Mouse (Mus musculus): Measurements from ENCODE around the gene Tmem107.

Gene Tmem107

GRCm38 (mm10) chr11:69074776-69075069 is 4.1 kb downstream of the Tmem107 start:
- no peak for DNase-seq (ENCODE audit: low read depth)

- no peak for DNase-seq (ENCODE audit: low read depth)
Measured at GRCm38 (mm10) chr11:69075764-69076479, 5.3 kb downstream of the Tmem107 start.

- DNase-seq (ENCODE audit: low read depth): no peak
Measured at GRCm38 (mm10) chr11:69076572-69076971, 6.0 kb downstream of the Tmem107 start.

GRCm38 (mm10) chr11:69077316-69077715 is 6.7 kb downstream of the Tmem107 start:
- DNase-seq (ENCODE audit: low read depth): no peak

GRCm38 (mm10) chr11:69078041-69078440 is 7.4 kb downstream of the Tmem107 start:
- DNase-seq (ENCODE audit: low read depth): no peak

- no peak for DNase-seq (ENCODE audit: low read depth)
Measured at GRCm38 (mm10) chr11:69078805-69079438, 8.3 kb downstream of the Tmem107 start.

- DNase-seq (ENCODE audit: low read depth): no peak
Measured at GRCm38 (mm10) chr11:69080102-69080854, 9.7 kb downstream of the Tmem107 start.

GRCm38 (mm10) chr11:69080855-69081222 is 10.2 kb downstream of the Tmem107 start:
- no peak for DNase-seq (ENCODE audit: low read depth)

GRCm38 (mm10) chr11:69081613-69082012 is 11.0 kb downstream of the Tmem107 start:
- DNase-seq (ENCODE audit: low read depth): no peak

GRCm38 (mm10) chr11:69085608-69086007 is 15.0 kb downstream of the Tmem107 start:
- no peak for DNase-seq (ENCODE audit: low read depth)

GRCm38 (mm10) chr11:69086390-69086789 is 15.8 kb downstream of the Tmem107 start:
- DNase-seq (ENCODE audit: low read depth): no peak

GRCm38 (mm10) chr11:69087082-69087481 is 16.5 kb downstream of the Tmem107 start:
- DNase-seq (ENCODE audit: low read depth): no peak

- DNase-seq (ENCODE audit: low read depth): no peak
Measured at GRCm38 (mm10) chr11:69087597-69087996, 17.0 kb downstream of the Tmem107 start.

GRCm38 (mm10) chr11:69088103-69088855 is 17.7 kb downstream of the Tmem107 start, which contains the start of gene Vamp2:
Vamp2 (plus strand) TSS chr11:69088490.
- no peak for DNase-seq (ENCODE audit: low read depth)

- no peak for DNase-seq (ENCODE audit: low read depth)
Measured at GRCm38 (mm10) chr11:69088856-69089615, 18.4 kb downstream of the Tmem107 start.

- DNase-seq (ENCODE audit: low read depth): no peak
Measured at GRCm38 (mm10) chr11:69089616-69090290, 19.1 kb downstream of the Tmem107 start.

- DNase-seq (ENCODE audit: low read depth): no peak
Measured at GRCm38 (mm10) chr11:69090367-69090766, 19.8 kb downstream of the Tmem107 start.

- no peak for DNase-seq (ENCODE audit: low read depth)
Measured at GRCm38 (mm10) chr11:69091566-69092385, 21.2 kb downstream of the Tmem107 start.

- DNase-seq (ENCODE audit: low read depth): no peak
Measured at GRCm38 (mm10) chr11:69092386-69092751, 21.8 kb downstream of the Tmem107 start.

- no peak for DNase-seq (ENCODE audit: low read depth)
Measured at GRCm38 (mm10) chr11:69092871-69093270, 22.3 kb downstream of the Tmem107 start.
